Mouse (Mus musculus) liver, adult 2 months (tissue): Measurements from ENCODE around the gene Ssc4d. TPM values are rescaled to one million over a fixed set of nuclear protein-coding genes. Genes with fewer than 3 reads are reported as not detected.
A peak's percentile ranks its signal among the peaks of the same experiment; 100 is the strongest.

ENCODE experiments used
- DNase-seq: peaks from one replicate; pipeline ENCODE4 v3.0.0-alpha.2; 2011; ENCODE audit warnings: low read depth, low spot score; ENCODE audit errors: extremely low read depth
- H3K27ac ChIP-seq: fragments of 200-500 bp; replicated peaks from 2 replicates; pipeline ENCODE4 v1.5.1; 2012; ENCODE audit warnings: low read depth, mild to moderate bottlenecking, control low read depth, inconsistent platforms, low read length; ENCODE audit not compliant: insufficient read depth
- H3K27me3 ChIP-seq: fragments of 200-500 bp; 2 replicates; pipeline ENCODE4 v1.6.1; 2012; ENCODE audit warnings: mild to moderate bottlenecking, moderate library complexity, low read length, inconsistent platforms; ENCODE audit not compliant: control insufficient read depth, insufficient read depth
- H3K36me3 ChIP-seq: fragments of 200-500 bp; 2 replicates; pipeline ENCODE4 v1.6.1; 2012; ENCODE audit warnings: low read length, inconsistent platforms; ENCODE audit not compliant: control insufficient read depth, insufficient read depth
- H3K4me1 ChIP-seq: fragments of 200-500 bp; 2 replicates; pipeline ENCODE4 v1.6.1; 2011; ENCODE audit warnings: low read length; ENCODE audit not compliant: control insufficient read depth, insufficient read depth
- H3K4me3 ChIP-seq: fragments of 200-500 bp; 2 replicates; pipeline ENCODE4 v1.5.1; 2011; ENCODE audit warnings: low read depth, mild to moderate bottlenecking, control low read depth, low read length, moderate library complexity; ENCODE audit not compliant: insufficient read depth
- H3K79me2 ChIP-seq: fragments of 200-500 bp; 2 replicates; pipeline ENCODE4 v1.6.1; 2012; ENCODE audit warnings: inconsistent platforms, mild to moderate bottlenecking, low read length, moderate library complexity; ENCODE audit not compliant: control insufficient read depth, insufficient read depth
- H3K9ac ChIP-seq: fragments of 200-500 bp; 2 replicates; pipeline ENCODE4 v1.6.1; 2012; ENCODE audit warnings: low read depth, mild to moderate bottlenecking, control low read depth, inconsistent platforms, low read length
- CTCF ChIP-seq: fragments of 200-500 bp; IDR thresholded peaks from 2 replicates; pipeline ENCODE4 v1.5.1; 2011; ENCODE audit warnings: low read depth, low read length, control low read depth
- POLR2A ChIP-seq: fragments of 200-500 bp; IDR thresholded peaks from 2 replicates; pipeline ENCODE4 v1.6.1; 2011; ENCODE audit warnings: low read length, control low read depth; ENCODE audit not compliant: insufficient read depth; ENCODE audit errors: extremely low read depth
- WGBS: fragments of 180-500 bp; shearing (Covaris S2); methylation state at CpG from one replicate; pipeline ENCODE4 v1.1.7; 2018; 5-methylcytosine and 5-hydroxymethylcytosine counted together
- polyA plus RNA-seq: library from polyadenylated mRNA; depleted of rRNA; stranded (reverse); fragments of >200 nt; gene quantifications from 2 replicates; pipeline ENCODE4 v1.2.3, GENCODE M21; 2012
- total RNA-seq: library from RNA; depleted of rRNA; stranded (reverse); fragments of >200 nt; gene quantifications from 2 replicates; pipeline ENCODE4 v1.2.3, GENCODE M21; 2014

The Ssc4d gene
- total and polyA plus RNA-seq, 2 experiments: 4.8 to 6.5 TPM

DNA sequence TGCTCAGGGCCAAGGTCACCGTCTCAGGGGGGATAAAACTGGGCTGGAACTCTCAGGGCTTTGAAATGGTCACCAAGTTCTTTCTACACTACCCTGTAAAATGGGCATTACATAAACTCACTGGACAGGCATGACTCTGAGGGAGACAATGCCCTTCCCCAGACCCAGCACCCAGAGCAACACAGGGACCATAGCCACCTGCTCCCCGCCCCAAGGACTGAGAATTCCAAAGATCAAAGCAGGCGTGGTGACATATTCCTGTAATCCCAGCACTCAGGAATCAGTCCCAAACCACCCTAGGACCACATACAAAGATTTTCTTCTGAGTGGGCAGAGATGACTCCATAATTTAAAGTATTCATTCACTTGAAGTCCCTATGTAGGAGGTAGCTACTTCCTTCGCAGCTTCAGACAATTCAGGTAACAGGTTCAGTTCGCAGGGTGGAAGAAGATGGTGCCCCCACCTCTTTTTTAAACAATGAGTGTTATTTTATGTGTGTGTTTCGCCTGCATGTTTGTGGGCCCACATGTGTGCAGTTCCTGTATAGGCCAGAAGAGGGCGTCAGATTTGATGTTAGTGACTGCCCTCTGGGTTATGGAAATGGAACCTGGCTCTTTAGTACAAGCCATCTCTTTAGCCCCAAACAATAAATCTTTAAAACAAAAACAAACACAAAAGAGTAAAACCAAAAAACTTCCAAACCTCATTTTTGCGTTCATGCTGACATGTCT is 56.8 kb downstream of the Ssc4d start:
- Histone ChIP-seq H3K4me1 (peaks cover 27% of the 10 kb centered on the region), H3K9ac (no peak overlapping the region), H3K4me3 (no peak overlapping the region), H3K36me3 (peaks cover 8% of the 10 kb centered on the region; the same call in 1 of the 2 replicates), H3K27ac (peak overlapping the region; percentile 38; the same call in 1 of the 2 replicates), H3K27me3 (no peaks in the 10 kb centered on the region), H3K79me2 (peaks cover 23% of the 10 kb centered on the region; the same call in 1 of the 2 replicates)
- DNase-seq: no peak
- WGBS: 92% methylated on average over 8 of the region's 8 CpGs
- TF ChIP-seq POLR2A: no peak
- no peak; the same call in 1 of the 2 replicates for TF ChIP-seq CTCF

GRCm38 (mm10) chr5:135916601-135917000 is 57.7 kb downstream of the Ssc4d start:
- WGBS: 47% methylated on average over 3 of the region's 3 CpGs
- Histone ChIP-seq H3K4me3 (no peak overlapping the region), H3K9ac (no peak overlapping the region), H3K27me3 (no peaks in the 10 kb centered on the region), H3K79me2 (peaks cover 22% of the 10 kb centered on the region; the same call in 1 of the 2 replicates), H3K36me3 (peaks cover 2% of the 10 kb centered on the region; the same call in 1 of the 2 replicates), H3K27ac (peak overlapping the region; percentile 47), H3K4me1 (peaks cover 27% of the 10 kb centered on the region)
- DNase-seq: peak; percentile 73
- no peak for TF ChIP-seq CTCF
- TF ChIP-seq POLR2A: no peak

DNA sequence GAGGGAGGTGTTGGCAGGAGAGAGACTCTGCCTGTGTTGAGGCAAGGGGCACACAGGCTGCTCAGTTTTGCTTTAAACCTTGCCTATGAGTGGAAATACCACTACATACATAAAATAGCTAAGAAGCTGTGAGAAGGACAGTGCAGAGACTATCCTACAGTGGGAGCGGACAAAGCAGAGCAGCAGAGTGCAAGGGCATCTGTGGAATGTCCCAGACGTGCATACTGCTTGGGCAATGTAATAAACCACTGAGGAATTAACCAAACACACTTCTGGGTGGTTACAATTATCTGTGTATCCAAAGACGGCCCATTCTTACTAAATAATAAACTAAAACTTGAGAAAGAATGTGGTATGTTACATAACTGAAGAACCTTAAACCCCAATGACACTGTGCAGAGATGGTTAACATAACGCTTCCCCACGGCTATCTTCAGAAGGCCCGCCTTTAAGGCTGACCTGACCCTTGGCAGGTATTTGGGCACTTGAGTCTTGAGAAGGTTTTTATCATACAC is 58.2 kb downstream of the Ssc4d start:
- H3K4me1 ChIP-seq: peaks cover 29% of the 10 kb centered on the region
- H3K79me2 ChIP-seq: peaks cover 27% of the 10 kb centered on the region; the same call in 1 of the 2 replicates
- WGBS: 46% methylated on average over 6 of the region's 6 CpGs
- H3K36me3 ChIP-seq: peaks cover under 1% of the 10 kb centered on the region; the same call in 1 of the 2 replicates
- H3K27ac ChIP-seq: peak overlapping the region; percentile 47
- TF ChIP-seq POLR2A: no peak
- TF ChIP-seq CTCF: no peak
- H3K9ac ChIP-seq: no peak overlapping the region
- no peaks in the 10 kb centered on the region for H3K27me3 ChIP-seq
- H3K4me3 ChIP-seq: no peak overlapping the region
- no peak for DNase-seq

DNA sequence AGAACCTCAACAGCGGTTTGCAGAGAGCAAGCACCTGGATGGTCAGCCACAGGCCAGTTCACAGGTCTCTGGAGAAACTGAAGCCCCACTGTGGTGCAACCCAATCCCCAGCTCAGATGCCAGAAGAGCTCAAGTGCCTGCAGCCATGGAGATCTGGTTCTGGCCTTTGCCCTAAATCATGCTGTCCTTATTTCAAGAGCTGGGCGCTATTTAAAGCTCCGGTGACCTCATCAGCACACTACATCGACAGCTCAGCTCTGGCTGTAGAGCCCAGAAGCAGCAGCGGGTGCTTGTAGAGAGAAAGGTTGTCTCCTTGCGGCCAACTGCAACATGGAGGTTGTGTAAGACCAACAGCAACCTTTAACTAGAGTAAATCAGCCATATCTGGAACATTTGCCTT is 60.2 kb downstream of the Ssc4d start:
- WGBS: 26% methylated on average over 6 of the region's 6 CpGs
- peaks cover 22% of the 10 kb centered on the region; the same call in 1 of the 2 replicates for H3K79me2 ChIP-seq
- peak; percentile 86 for DNase-seq
- no peak for TF ChIP-seq CTCF
- TF ChIP-seq POLR2A: no peak
- H3K4me1 ChIP-seq: peaks cover 36% of the 10 kb centered on the region
- peaks cover 5% of the 10 kb centered on the region; the same call in 1 of the 2 replicates for H3K36me3 ChIP-seq
- H3K27me3 ChIP-seq: no peaks in the 10 kb centered on the region
- no peak overlapping the region for H3K9ac ChIP-seq
- no peak overlapping the region for H3K4me3 ChIP-seq
- peak overlapping the region; percentile 66 for H3K27ac ChIP-seq

GRCm38 (mm10) chr5:135913201-135913600 is 61.1 kb downstream of the Ssc4d start:
- TF ChIP-seq POLR2A (no peak), CTCF (no peak)
- peaks cover 43% of the 10 kb centered on the region for H3K4me1 ChIP-seq
- 62% methylated on average over 5 of the region's 5 CpGs for WGBS
- H3K4me3 ChIP-seq: no peak overlapping the region
- no peak overlapping the region; the same call in 1 of the 2 replicates for H3K27ac ChIP-seq
- no peak overlapping the region for H3K9ac ChIP-seq
- H3K79me2 ChIP-seq: peaks cover 16% of the 10 kb centered on the region; the same call in 1 of the 2 replicates
- no peak for DNase-seq
- no peaks in the 10 kb centered on the region for H3K27me3 ChIP-seq
- H3K36me3 ChIP-seq: peaks cover 5% of the 10 kb centered on the region; the same call in 1 of the 2 replicates
